Mouse (Mus musculus): ENCODE data around the gene Atp6v0e2. TPM values are rescaled to one million over a fixed set of nuclear protein-coding genes. Genes with fewer than 3 reads are reported as not detected.

The Atp6v0e2 gene
- polyA plus RNA-seq (2016; fragmentation: Nextera tagmentation; extraction: Ambion mirVana) = 20.4 and 20.5 TPM in 2 replicates

- peak within 1 kb of the TSS; percentile 69 for H3K9ac ChIP-seq
- peaks cover 5% of the 10 kb centered on the region; the same call in 1 of the 2 replicates for H3K36me3 ChIP-seq
- ATAC-seq (ENCODE audit: insufficient number of reproducible peaks, low FRiP score) = peak; percentile 69
- H3K27me3 ChIP-seq (replicated peaks) = no peaks in the 10 kb centered on the region
- 7% methylated on average over 38 of the region's 38 CpGs for WGBS
- no peak within 1 kb of the TSS for H3K27ac ChIP-seq (ENCODE audit: poor library complexity, severe bottlenecking)
- H3K9me3 ChIP-seq (replicated peaks) = no peaks in the 10 kb centered on the region
- H3K4me3 ChIP-seq = peak within 1 kb of the TSS; percentile 51
- H3K4me2 ChIP-seq = peak within 1 kb of the TSS; percentile 72
- H3K4me1 ChIP-seq (replicated peaks) = peaks cover 23% of the 10 kb centered on the region
Measured at GRCm38 (mm10) chr6:48537105-48537954, at the start of gene Atp6v0e2. Gene Atp6v0e2, plus strand, starts transcription at chr6:48537615.

- no peaks in the 10 kb centered on the region for H3K9me3 ChIP-seq (replicated peaks)
- peak overlapping the region; percentile 68 for H3K4me2 ChIP-seq
- 7% methylated on average over 25 of the region's 25 CpGs for WGBS
- peaks cover 29% of the 10 kb centered on the region for H3K27me3 ChIP-seq (replicated peaks)
- peak overlapping the region; percentile 23; the same call in 1 of the 2 replicates for H3K9ac ChIP-seq
- peak overlapping the region; percentile 46; the same call in 1 of the 2 replicates for H3K27ac ChIP-seq (ENCODE audit: poor library complexity, severe bottlenecking)
- no peaks in the 10 kb centered on the region for H3K36me3 ChIP-seq
- H3K4me1 ChIP-seq (replicated peaks) = peaks cover 23% of the 10 kb centered on the region
- ATAC-seq (ENCODE audit: insufficient number of reproducible peaks, low FRiP score) = peak; percentile 45
- H3K4me3 ChIP-seq = peak overlapping the region; percentile 34
Measured at GRCm38 (mm10) chr6:48487747-48488725, 49.4 kb upstream of the Atp6v0e2 start.

- no peaks in the 10 kb centered on the region for H3K36me3 ChIP-seq
- no peaks in the 10 kb centered on the region for H3K9me3 ChIP-seq (replicated peaks)
- no peak overlapping the region for H3K27ac ChIP-seq (ENCODE audit: poor library complexity, severe bottlenecking)
- H3K4me2 ChIP-seq = no peak overlapping the region
- H3K9ac ChIP-seq = no peak overlapping the region
- H3K4me1 ChIP-seq (replicated peaks) = peaks cover 23% of the 10 kb centered on the region
- no peak overlapping the region for H3K4me3 ChIP-seq
- H3K27me3 ChIP-seq (replicated peaks) = peaks cover 42% of the 10 kb centered on the region
- 71% methylated on average over 3 of the region's 3 CpGs for WGBS
- ATAC-seq (ENCODE audit: insufficient number of reproducible peaks, low FRiP score) = no peak
Measured at GRCm38 (mm10) chr6:48489741-48490140, 47.7 kb upstream of the Atp6v0e2 start.

- Histone ChIP-seq H3K4me1 (replicated peaks) (peaks cover 21% of the 10 kb centered on the region), H3K36me3 (no peaks in the 10 kb centered on the region)
- 57% methylated on average over 9 of the region's 9 CpGs for WGBS
Measured at GRCm38 (mm10) chr6:48491361-48491760, 46.1 kb upstream of the Atp6v0e2 start.

GRCm38 (mm10) chr6:48493136-48493730 lies 44.2 kb upstream of the Atp6v0e2 start:
- no peak overlapping the region for H3K4me2 ChIP-seq
- no peak overlapping the region for H3K4me3 ChIP-seq
- H3K9me3 ChIP-seq (replicated peaks) = no peaks in the 10 kb centered on the region
- H3K4me1 ChIP-seq (replicated peaks) = peaks cover 8% of the 10 kb centered on the region
- H3K9ac ChIP-seq = no peak overlapping the region
- no peak for ATAC-seq (ENCODE audit: insufficient number of reproducible peaks, low FRiP score)
- H3K27ac ChIP-seq (ENCODE audit: poor library complexity, severe bottlenecking) = no peak overlapping the region
- H3K27me3 ChIP-seq (replicated peaks) = peaks cover 38% of the 10 kb centered on the region
- no peaks in the 10 kb centered on the region for H3K36me3 ChIP-seq
- 31% methylated on average over 8 of the region's 8 CpGs for WGBS

More at GRCm38 (mm10) chr6:48491361-48491760, 46.1 kb upstream of the Atp6v0e2 start:
- no peak for ATAC-seq (ENCODE audit: insufficient number of reproducible peaks, low FRiP score)
- no peak overlapping the region for H3K4me2 ChIP-seq
- no peak overlapping the region for H3K4me3 ChIP-seq
- no peak overlapping the region for H3K27ac ChIP-seq (ENCODE audit: poor library complexity, severe bottlenecking)
- no peaks in the 10 kb centered on the region for H3K9me3 ChIP-seq (replicated peaks)
- no peak overlapping the region for H3K9ac ChIP-seq
- peaks cover 42% of the 10 kb centered on the region for H3K27me3 ChIP-seq (replicated peaks)

- WGBS = 93% methylated on average over 4 of the region's 4 CpGs
- peaks cover 19% of the 10 kb centered on the region for H3K27me3 ChIP-seq (replicated peaks)
- no peak for ATAC-seq (ENCODE audit: insufficient number of reproducible peaks, low FRiP score)
- no peak overlapping the region for H3K4me2 ChIP-seq
- no peak overlapping the region for H3K4me3 ChIP-seq
- no peaks in the 10 kb centered on the region for H3K36me3 ChIP-seq
- no peaks in the 10 kb centered on the region for H3K9me3 ChIP-seq (replicated peaks)
- no peak overlapping the region for H3K27ac ChIP-seq (ENCODE audit: poor library complexity, severe bottlenecking)
- H3K9ac ChIP-seq = no peak overlapping the region
- H3K4me1 ChIP-seq (replicated peaks) = no peaks in the 10 kb centered on the region
Measured at GRCm38 (mm10) chr6:48497521-48497920, 39.9 kb upstream of the Atp6v0e2 start.

- Histone ChIP-seq H3K4me2 (peak overlapping the region; percentile 93), H3K9ac (no peak overlapping the region), H3K4me1 (replicated peaks) (peaks cover 5% of the 10 kb centered on the region), H3K9me3 (replicated peaks) (no peaks in the 10 kb centered on the region), H3K4me3 (peak overlapping the region; percentile 71; the same call in 1 of the 2 replicates), H3K27ac (ENCODE audit: poor library complexity, severe bottlenecking) (no peak overlapping the region), H3K27me3 (replicated peaks) (no peaks in the 10 kb centered on the region), H3K36me3 (no peaks in the 10 kb centered on the region)
- ATAC-seq (ENCODE audit: insufficient number of reproducible peaks, low FRiP score) = peak; percentile 22; the same call in 1 of the 2 replicates
- WGBS = 8% methylated on average over 2 of the region's 2 CpGs
Measured at GRCm38 (mm10) chr6:48503847-48504240, 33.6 kb upstream of the Atp6v0e2 start.

- H3K9me3 ChIP-seq (replicated peaks) = no peaks in the 10 kb centered on the region
- peaks cover 5% of the 10 kb centered on the region for H3K4me1 ChIP-seq (replicated peaks)
- WGBS = under 1% methylated on average over 26 of the region's 26 CpGs
- peak; percentile 93 for ATAC-seq (ENCODE audit: insufficient number of reproducible peaks, low FRiP score)
- no peaks in the 10 kb centered on the region for H3K36me3 ChIP-seq
- peak overlapping the region; percentile 71 for H3K4me3 ChIP-seq
- peak overlapping the region; percentile 76 for H3K9ac ChIP-seq
- H3K27me3 ChIP-seq (replicated peaks) = no peaks in the 10 kb centered on the region
- H3K4me2 ChIP-seq = peak overlapping the region; percentile 93
- H3K27ac ChIP-seq (ENCODE audit: poor library complexity, severe bottlenecking) = peak overlapping the region; percentile 37; the same call in 1 of the 2 replicates
Measured at GRCm38 (mm10) chr6:48504241-48504854, 33.1 kb upstream of the Atp6v0e2 start.

- Histone ChIP-seq H3K27me3 (replicated peaks) (no peaks in the 10 kb centered on the region), H3K36me3 (peaks cover 26% of the 10 kb centered on the region), H3K27ac (ENCODE audit: poor library complexity, severe bottlenecking) (no peak overlapping the region), H3K9ac (peak overlapping the region; percentile 10; the same call in 1 of the 2 replicates), H3K4me3 (no peak overlapping the region), H3K9me3 (replicated peaks) (no peaks in the 10 kb centered on the region; the same call in 1 of the 2 replicates), H3K4me2 (no peak overlapping the region), H3K4me1 (replicated peaks) (peaks cover 5% of the 10 kb centered on the region)
- WGBS = 68% methylated on average over 4 of the region's 4 CpGs
- ATAC-seq (ENCODE audit: insufficient number of reproducible peaks, low FRiP score) = no peak
Measured at GRCm38 (mm10) chr6:48508087-48508486, 29.3 kb upstream of the Atp6v0e2 start.

- 75% methylated on average over 4 of the region's 4 CpGs for WGBS
- no peak overlapping the region for H3K4me2 ChIP-seq
- no peak overlapping the region for H3K4me3 ChIP-seq
- H3K27me3 ChIP-seq (replicated peaks) = no peaks in the 10 kb centered on the region
- peaks cover 49% of the 10 kb centered on the region for H3K36me3 ChIP-seq
- H3K27ac ChIP-seq (ENCODE audit: poor library complexity, severe bottlenecking) = no peak overlapping the region
- H3K9me3 ChIP-seq (replicated peaks) = no peaks in the 10 kb centered on the region; the same call in 1 of the 2 replicates
- no peaks in the 10 kb centered on the region for H3K4me1 ChIP-seq (replicated peaks)
- ATAC-seq (ENCODE audit: insufficient number of reproducible peaks, low FRiP score) = no peak
- no peak overlapping the region for H3K9ac ChIP-seq
Measured at GRCm38 (mm10) chr6:48510426-48510825, 27.0 kb upstream of the Atp6v0e2 start.

Measured in heart, embryonic 12.5 days (tissue).